Mouse (Mus musculus) MEL (cell line): Measurements from ENCODE around the gene Rasl12. TPM values are rescaled to one million over a fixed set of nuclear protein-coding genes. Genes with fewer than 3 reads are reported as not detected.

Experiments used
- DNase-seq: peaks from one replicate; pipeline ENCODE4 v3.0.0; 2011; ENCODE audit warnings: low read depth, low spot score
- H3K27ac ChIP-seq: 2 replicates; pipeline ENCODE4 v1.5.1; 2012; ENCODE audit warnings: low read depth, mild to moderate bottlenecking, control low read depth, low read length, moderate library complexity; ENCODE audit not compliant: control insufficient read depth
- H3K27me3 ChIP-seq, 2 experiments: fragments of 150-350 bp in 1 of 2; sonication (generic) in 1 of 2; 2 replicates each; pipeline ENCODE4 v1.6.1; 2012; ENCODE audit warnings: low read length in 2 of 2, mild to moderate bottlenecking in 2 of 2, improper control_type of control experiment in 1 of 2, moderate library complexity in 1 of 2; ENCODE audit not compliant: insufficient read depth in 2 of 2, control insufficient read depth in 1 of 2
- H3K36me3 ChIP-seq, 2 experiments: 2 replicates each; pipeline ENCODE4 v1.6.1; 2012 to 2014; ENCODE audit warnings: low read length in 2 of 2, improper control_type of control experiment in 1 of 2, inconsistent platforms in 1 of 2, mild to moderate bottlenecking in 1 of 2; ENCODE audit not compliant: insufficient read depth in 2 of 2, control insufficient read depth in 1 of 2
- H3K4me1 ChIP-seq, 2 experiments: fragments of 150-350 bp in 1 of 2; sonication (generic) in 1 of 2; 2 replicates each; pipeline ENCODE4 v1.6.1; 2012; ENCODE audit warnings: low read length in 2 of 2, improper control_type of control experiment in 1 of 2, mild to moderate bottlenecking in 1 of 2; ENCODE audit not compliant: insufficient read depth in 2 of 2, control insufficient read depth in 1 of 2
- H3K4me3 ChIP-seq, 2 experiments: fragments of 150-350 bp in 1 of 2; sonication (generic) in 1 of 2; 2 replicates each; pipeline ENCODE4 v1.5.1; 2012; ENCODE audit warnings: low read depth in 2 of 2, low read length in 2 of 2, mild to moderate bottlenecking in 2 of 2, moderate library complexity in 2 of 2, control low read depth in 1 of 2, improper control_type of control experiment in 1 of 2; ENCODE audit not compliant: control insufficient read depth in 1 of 2, insufficient read depth in 1 of 2
- H3K79me2 ChIP-seq: 2 replicates; pipeline ENCODE4 v1.6.1; 2012; ENCODE audit warnings: mild to moderate bottlenecking, low read length, moderate library complexity; ENCODE audit not compliant: control insufficient read depth, poor library complexity, insufficient read depth
- H3K9ac ChIP-seq: 2 replicates; pipeline ENCODE4 v1.6.1; 2012; ENCODE audit warnings: low read depth, mild to moderate bottlenecking, control low read depth, low read length, moderate library complexity; ENCODE audit not compliant: control insufficient read depth, poor library complexity, severe bottlenecking
- H3K9me3 ChIP-seq: fragments of 150-350 bp; sonication (generic); replicated peaks from 2 replicates; pipeline ENCODE4 v1.6.1; 2012; ENCODE audit warnings: mild to moderate bottlenecking, low read length, improper control_type of control experiment, moderate library complexity; ENCODE audit not compliant: insufficient read depth
- E2F4 ChIP-seq: IDR thresholded peaks from 2 replicates; pipeline ENCODE4 v1.6.1; 2011; ENCODE audit warnings: low read depth, low read length, improper control_type of control experiment, borderline replicate concordance
- EP300 ChIP-seq, 2 experiments: IDR thresholded peaks; 2 replicates each; pipeline ENCODE4 v1.6.1; 2011; ENCODE audit warnings: improper control_type of control experiment in 2 of 2, low read length in 2 of 2, low read depth in 1 of 2, mild to moderate bottlenecking in 1 of 2
- GATA1 ChIP-seq: IDR thresholded peaks from 2 replicates; pipeline ENCODE4 v1.6.1; 2011; ENCODE audit warnings: low read depth, low read length, improper control_type of control experiment
- KAT2A ChIP-seq: conservative IDR thresholded peaks from 2 replicates; pipeline ENCODE4 v1.6.1; 2012; ENCODE audit warnings: low read depth, low read length, improper control_type of control experiment, inconsistent platforms
- MAZ ChIP-seq: IDR thresholded peaks from 2 replicates; pipeline ENCODE4 v1.6.1; 2012; ENCODE audit warnings: low read depth, mild to moderate bottlenecking, inconsistent platforms, low read length, improper control_type of control experiment
- MXI1 ChIP-seq: IDR thresholded peaks from 2 replicates; pipeline ENCODE4 v1.6.1; 2011; ENCODE audit warnings: mild to moderate bottlenecking, low read depth, low read length, improper control_type of control experiment
- MYB ChIP-seq: IDR thresholded peaks from 2 replicates; pipeline ENCODE4 v1.6.1; 2011; ENCODE audit warnings: mild to moderate bottlenecking, low read depth, low read length, improper control_type of control experiment
- MYC ChIP-seq: IDR thresholded peaks from 2 replicates; pipeline ENCODE4 v1.6.1; 2011; ENCODE audit warnings: low read depth, mild to moderate bottlenecking, low read length, improper control_type of control experiment, moderate library complexity
- NELFE ChIP-seq: IDR thresholded peaks from 2 replicates; pipeline ENCODE4 v1.6.1; 2011; ENCODE audit warnings: low read depth, low read length, improper control_type of control experiment
- NRF1 ChIP-seq: IDR thresholded peaks from 2 replicates; pipeline ENCODE4 v1.6.1; 2014; ENCODE audit warnings: low read depth, mild to moderate bottlenecking, inconsistent platforms, low read length, improper control_type of control experiment, moderate library complexity; ENCODE audit not compliant: poor library complexity, insufficient read depth, severe bottlenecking
- POLR2A ChIP-seq, 2 experiments: IDR thresholded peaks; 2 replicates each; pipeline ENCODE4 v1.6.1; 2011 to 2012; ENCODE audit warnings: low read length in 2 of 2, mild to moderate bottlenecking in 2 of 2, control low read depth in 1 of 2, improper control_type of control experiment in 1 of 2, low read depth in 1 of 2, moderate library complexity in 1 of 2; ENCODE audit not compliant: control insufficient read depth in 1 of 2, insufficient read depth in 1 of 2, poor library complexity in 1 of 2
- POLR2AphosphoS5 ChIP-seq: IDR thresholded peaks from 2 replicates; pipeline ENCODE4 v1.6.1; 2012; ENCODE audit warnings: low read depth, borderline replicate concordance, mild to moderate bottlenecking, inconsistent platforms, low read length, moderate library complexity, mixed read lengths
- RAD21 ChIP-seq: IDR thresholded peaks from 2 replicates; pipeline ENCODE4 v1.6.1; 2011; ENCODE audit warnings: mild to moderate bottlenecking, low read depth, low read length, improper control_type of control experiment
- SMC3 ChIP-seq: IDR thresholded peaks from 2 replicates; pipeline ENCODE4 v1.6.1; 2011; ENCODE audit warnings: low read depth, low read length, improper control_type of control experiment
- TCF12 ChIP-seq: IDR thresholded peaks from 2 replicates; pipeline ENCODE4 v1.6.1; 2014; ENCODE audit warnings: low read depth, mild to moderate bottlenecking, inconsistent platforms, low read length, improper control_type of control experiment, moderate library complexity
- UBTF ChIP-seq: IDR thresholded peaks from 2 replicates; pipeline ENCODE4 v1.6.1; 2012; ENCODE audit warnings: low read depth, mild to moderate bottlenecking, inconsistent platforms, low read length, improper control_type of control experiment, moderate library complexity, borderline replicate concordance; ENCODE audit not compliant: insufficient read depth
- USF1 ChIP-seq: IDR thresholded peaks from 2 replicates; pipeline ENCODE4 v1.6.1; 2014; ENCODE audit warnings: low read depth, mild to moderate bottlenecking, inconsistent platforms, low read length, improper control_type of control experiment, moderate library complexity
- USF2 ChIP-seq, 2 experiments: IDR thresholded peaks; 2 replicates each; pipeline ENCODE4 v1.6.1; 2011 to 2012; ENCODE audit warnings: improper control_type of control experiment in 2 of 2, low read length in 2 of 2, borderline replicate concordance in 1 of 2, inconsistent platforms in 1 of 2, low read depth in 1 of 2, mild to moderate bottlenecking in 1 of 2; ENCODE audit not compliant: insufficient read depth in 1 of 2
- ZC3H11A ChIP-seq: IDR thresholded peaks from 2 replicates; pipeline ENCODE4 v1.6.1; 2012; ENCODE audit warnings: low read depth, mild to moderate bottlenecking, inconsistent platforms, low read length, improper control_type of control experiment
- ZKSCAN1 ChIP-seq: IDR thresholded peaks from 2 replicates; pipeline ENCODE4 v1.6.1; 2012; ENCODE audit warnings: low read depth, mild to moderate bottlenecking, inconsistent platforms, low read length, improper control_type of control experiment, moderate library complexity
- polyA plus RNA-seq, 2 experiments: library from polyadenylated mRNA; stranded (reverse) in 1 of 2; unstranded in 1 of 2; fragments of >175 nt in 1 of 2; fragments of >200 nt in 1 of 2; gene quantifications; 2 replicates each; pipeline versions ENCODE4 v1.2.1 to v1.2.4; 2012; ENCODE audit warnings: low replicate concordance in 2 of 2, low read depth in 1 of 2; ENCODE audit not compliant: insufficient read length in 2 of 2, insufficient read depth in 1 of 2, missing spikeins in 1 of 2
- total RNA-seq: library from RNA; depleted of rRNA; stranded (reverse); fragments of 300-350 nt; gene quantifications from 2 replicates; pipeline ENCODE4 v1.2.3, GENCODE M21; 2012

Rasl12 gene
- total and polyA plus RNA-seq, 3 experiments = 0.12 to 0.19 TPM; not detected in 1

GRCm38 (mm10) chr9:65460198-65460597, 61.9 kb downstream of the Rasl12 start:
- Histone ChIP-seq H3K79me2 (peaks cover 1% of the 10 kb centered on the region; the same call in 1 of the 2 replicates), H3K9me3 (no peaks in the 10 kb centered on the region), H3K4me1 (peaks cover 0 to 9% of the 10 kb centered on the region in 2 experiments; a peak in 2 of 4 replicates), H3K27me3 (no peaks in the 10 kb centered on the region), H3K36me3 (peaks cover 0 to 8% of the 10 kb centered on the region in 2 experiments; a peak in 2 of 4 replicates), H3K4me3 (no peak overlapping the region), H3K9ac (no peak overlapping the region), H3K27ac (no peak overlapping the region)
- no peak for DNase-seq
- no peak for TF ChIP-seq SMC3
- TF ChIP-seq NRF1 = no peak
- no peak for TF ChIP-seq POLR2AphosphoS5
- TF ChIP-seq USF1 = no peak
- no peak for TF ChIP-seq GATA1
- TF ChIP-seq KAT2A = no peak
- TF ChIP-seq MAZ = no peak
- TF ChIP-seq MYB = no peak
- TF ChIP-seq USF2 (IDR thresholded peaks at IDR 0.05; ENCODE audit: borderline replicate concordance in 1 of 2, insufficient read depth in 1 of 2, low read depth in 1 of 2, low read length in 2 of 2) = no peak
- no peak for TF ChIP-seq POLR2A (IDR thresholded peaks at IDR 0.05; ENCODE audit: control insufficient read depth in 1 of 2, insufficient read depth in 1 of 2, low read depth in 1 of 2, low read length in 2 of 2, poor library complexity in 1 of 2)
- TF ChIP-seq NELFE = no peak
- no peak for TF ChIP-seq EP300 (IDR thresholded peaks at IDR 0.05; ENCODE audit: low read depth in 1 of 2, low read length in 2 of 2)
- TF ChIP-seq TCF12 = no peak
- TF ChIP-seq E2F4 = no peak
- TF ChIP-seq MXI1 = no peak
- TF ChIP-seq UBTF = no peak
- no peak for TF ChIP-seq ZC3H11A
- TF ChIP-seq RAD21 = no peak
- no peak for TF ChIP-seq ZKSCAN1
- no peak for TF ChIP-seq MYC
